Mouse (Mus musculus) lung, postnatal 0 days (tissue): ENCODE measurements around the gene Neu2. TPM values are rescaled to one million over a fixed set of nuclear protein-coding genes. Genes with fewer than 3 reads are reported as not detected.

Experiments used
- ATAC-seq: fragments of 200-750 bp; cut with Nextera tagmentation; 2 replicates; pipeline ENCODE4 v1.8.0; 2017; ENCODE audit warnings: moderate library complexity
- DNase-seq: peaks from one replicate; pipeline ENCODE4 v3.0.0-alpha.2; 2016; ENCODE audit warnings: low spot score
- H3K27ac ChIP-seq: fragments of 300-500 bp; sonication (generic); 2 replicates; pipeline ENCODE4 v1.5.1; 2014; ENCODE audit warnings: antibody characterized with exemption, mild to moderate bottlenecking, low read length, mixed read lengths
- H3K27me3 ChIP-seq: fragments of 300-500 bp; sonication (generic); replicated peaks from 2 replicates; pipeline ENCODE4 v1.6.1; 2014; ENCODE audit warnings: low read length, mixed read lengths; ENCODE audit not compliant: insufficient read depth
- H3K36me3 ChIP-seq: fragments of 300-500 bp; sonication (generic); 2 replicates; pipeline ENCODE4 v1.6.1; 2014; ENCODE audit warnings: low read length, mixed read lengths; ENCODE audit not compliant: insufficient read depth
- H3K4me1 ChIP-seq: fragments of 300-500 bp; sonication (generic); 2 replicates; pipeline ENCODE4 v1.6.1; 2014; ENCODE audit warnings: antibody characterized with exemption, low read depth, low read length, mixed read lengths; ENCODE audit not compliant: insufficient read depth
- H3K4me2 ChIP-seq: fragments of 300-500 bp; sonication (generic); replicated peaks from 2 replicates; pipeline ENCODE4 v1.6.1; 2014; ENCODE audit warnings: low read depth, mild to moderate bottlenecking, low read length, moderate library complexity, mixed read lengths
- H3K4me3 ChIP-seq: fragments of 300-500 bp; sonication (generic); 2 replicates; pipeline ENCODE4 v1.5.1; 2014; ENCODE audit warnings: low read depth, low read length
- H3K9ac ChIP-seq: fragments of 300-500 bp; sonication (generic); replicated peaks from 2 replicates; pipeline ENCODE4 v1.6.1; 2014; ENCODE audit warnings: low read depth, mild to moderate bottlenecking
- H3K9me3 ChIP-seq: fragments of 300-500 bp; sonication (generic); 2 replicates; pipeline ENCODE4 v1.6.1; 2016; ENCODE audit warnings: low read length, mixed read lengths
- CTCF ChIP-seq: IDR thresholded peaks from 2 replicates; pipeline ENCODE4 v1.5.1; 2016; ENCODE audit warnings: antibody characterized with exemption, mild to moderate bottlenecking
- EP300 ChIP-seq: IDR thresholded peaks from 2 replicates; pipeline ENCODE4 v1.6.1; 2016; ENCODE audit warnings: antibody characterized with exemption, mild to moderate bottlenecking, control low read depth
- WGBS: fragments of 180-500 bp; shearing (Covaris S2); extraction: QIAGEN DNeasy Blood & Tissue Kit; methylation state at CpG from one replicate; pipeline ENCODE4 v1.1.7; 2014; 5-methylcytosine and 5-hydroxymethylcytosine counted together
- polyA plus RNA-seq: library from polyadenylated mRNA; unstranded; fragments of >200 nt; fragmentation: Nextera tagmentation; extraction: Ambion mirVana; gene quantifications from 2 replicates; pipeline ENCODE4 v1.2.1, GENCODE M21; 2015

Gene Neu2
- polyA plus RNA-seq, 1 experiment from 2014 or later: 2.9 TPM

GRCm38 (mm10) chr1:87525041-87525440 is 15.4 kb downstream of the Neu2 start:
- Histone ChIP-seq H3K36me3 (no peaks in the 10 kb centered on the region), H3K4me2 (no peak overlapping the region), H3K4me1 (no peaks in the 10 kb centered on the region), H3K27me3 (no peaks in the 10 kb centered on the region), H3K27ac (no peak overlapping the region), H3K9me3 (no peaks in the 10 kb centered on the region), H3K4me3 (no peak overlapping the region), H3K9ac (no peak overlapping the region)
- no peak for DNase-seq
- no peak for TF ChIP-seq EP300
- TF ChIP-seq CTCF: no peak
- 94% methylated on average over 7 of the region's 7 CpGs for WGBS
- no peak for ATAC-seq

- H3K4me2 ChIP-seq: no peak overlapping the region
- 82% methylated on average over 9 of the region's 9 CpGs for WGBS
- no peak overlapping the region for H3K9ac ChIP-seq
- H3K4me3 ChIP-seq: no peak overlapping the region
- H3K4me1 ChIP-seq: no peaks in the 10 kb centered on the region
- no peaks in the 10 kb centered on the region for H3K27me3 ChIP-seq
- DNase-seq: no peak
- no peaks in the 10 kb centered on the region for H3K36me3 ChIP-seq
- H3K9me3 ChIP-seq: no peaks in the 10 kb centered on the region
- H3K27ac ChIP-seq: no peak overlapping the region
- no peak for ATAC-seq
- TF ChIP-seq CTCF: no peak
- TF ChIP-seq EP300: no peak
Measured at GRCm38 (mm10) chr1:87527191-87527590, 17.5 kb downstream of the Neu2 start.

GRCm38 (mm10) chr1:87532346-87532745 is 22.7 kb downstream of the Neu2 start:
- H3K27me3 ChIP-seq: no peaks in the 10 kb centered on the region
- 65% methylated on average over 4 of the region's 4 CpGs for WGBS
- no peak overlapping the region for H3K4me2 ChIP-seq
- no peak overlapping the region for H3K9ac ChIP-seq
- no peak for ATAC-seq
- no peaks in the 10 kb centered on the region for H3K9me3 ChIP-seq
- no peak overlapping the region for H3K4me3 ChIP-seq
- no peaks in the 10 kb centered on the region for H3K4me1 ChIP-seq
- TF ChIP-seq EP300: no peak
- TF ChIP-seq CTCF: no peak
- no peaks in the 10 kb centered on the region for H3K36me3 ChIP-seq
- no peak for DNase-seq
- H3K27ac ChIP-seq: no peak overlapping the region

- H3K27me3 ChIP-seq: no peaks in the 10 kb centered on the region
- WGBS: 80% methylated on average over 3 of the region's 3 CpGs
- no peak overlapping the region for H3K27ac ChIP-seq
- no peak for ATAC-seq
- no peak overlapping the region for H3K9ac ChIP-seq
- TF ChIP-seq CTCF (no peak), EP300 (no peak)
- H3K4me3 ChIP-seq: no peak overlapping the region
- H3K36me3 ChIP-seq: no peaks in the 10 kb centered on the region
- no peak for DNase-seq
- H3K9me3 ChIP-seq: no peaks in the 10 kb centered on the region
- H3K4me2 ChIP-seq: no peak overlapping the region
- H3K4me1 ChIP-seq: no peaks in the 10 kb centered on the region
Measured at GRCm38 (mm10) chr1:87534118-87534517, 24.4 kb downstream of the Neu2 start.

- no peaks in the 10 kb centered on the region for H3K36me3 ChIP-seq
- no peak for ATAC-seq
- WGBS: 89% methylated on average over 1 of the region's 1 CpGs
- H3K4me3 ChIP-seq: no peak overlapping the region
- H3K4me1 ChIP-seq: no peaks in the 10 kb centered on the region
- no peaks in the 10 kb centered on the region for H3K27me3 ChIP-seq
- TF ChIP-seq CTCF: no peak
- TF ChIP-seq EP300: no peak
- H3K27ac ChIP-seq: no peak overlapping the region
- no peak overlapping the region for H3K9ac ChIP-seq
- DNase-seq: no peak
- H3K4me2 ChIP-seq: no peak overlapping the region
- H3K9me3 ChIP-seq: no peaks in the 10 kb centered on the region
Measured at GRCm38 (mm10) chr1:87537008-87537407, 27.3 kb downstream of the Neu2 start.

- Histone ChIP-seq H3K27ac (no peak overlapping the region), H3K4me2 (no peak overlapping the region), H3K4me1 (no peaks in the 10 kb centered on the region), H3K36me3 (no peaks in the 10 kb centered on the region), H3K27me3 (no peaks in the 10 kb centered on the region), H3K9me3 (no peaks in the 10 kb centered on the region), H3K4me3 (no peak overlapping the region), H3K9ac (no peak overlapping the region)
- WGBS: 37% methylated on average over 7 of the region's 7 CpGs
- peak; percentile 80 for DNase-seq
- ATAC-seq: peak; percentile 25
- peak; percentile 74 for TF ChIP-seq CTCF
- TF ChIP-seq EP300: no peak
Measured at GRCm38 (mm10) chr1:87541614-87542013, 31.9 kb downstream of the Neu2 start.

- Histone ChIP-seq H3K9ac (no peak overlapping the region), H3K9me3 (no peaks in the 10 kb centered on the region), H3K4me3 (no peak overlapping the region), H3K27ac (no peak overlapping the region), H3K4me2 (no peak overlapping the region), H3K27me3 (no peaks in the 10 kb centered on the region), H3K4me1 (no peaks in the 10 kb centered on the region), H3K36me3 (no peaks in the 10 kb centered on the region)
- ATAC-seq (peak; percentile 83), DNase-seq (peak; percentile 51)
- WGBS: 75% methylated on average over 3 of the region's 3 CpGs
- TF ChIP-seq CTCF (no peak), EP300 (no peak)
Measured at GRCm38 (mm10) chr1:87551008-87551407, 41.3 kb downstream of the Neu2 start.
